Mouse (Mus musculus): Measurements from ENCODE around the gene Ankrd13a. TPM values are rescaled to one million over a fixed set of nuclear protein-coding genes. Genes with fewer than 3 reads are reported as not detected.
A peak's percentile ranks its signal among the peaks of the same experiment; 100 is the strongest.

Gene Ankrd13a
- total and polyA plus RNA-seq, 2 experiments from 2014 or later = 23.8 to 42.8 TPM

GRCm38 (mm10) chr5:114733606-114734005 lies 40.9 kb upstream of the Ankrd13a start:
- Histone ChIP-seq H3K4me1 (ENCODE audit: control insufficient read depth, insufficient read depth) (peaks cover 8% of the 10 kb centered on the region), H3K4me3 (ENCODE audit: low read depth, low read length) (no peak overlapping the region), H3K27me3 (ENCODE audit: control insufficient read depth, insufficient read depth, low read length) (no peaks in the 10 kb centered on the region), H3K4me2 (ENCODE audit: low read depth, low read length) (no peak overlapping the region), H3K9ac (replicated peaks; ENCODE audit: low read depth, low read length) (no peak overlapping the region), H3K27ac (ENCODE audit: low read depth) (no peak overlapping the region), H3K9me3 (replicated peaks; ENCODE audit: control insufficient read depth, low read length) (no peaks in the 10 kb centered on the region), H3K36me3 (replicated peaks; ENCODE audit: control insufficient read depth, insufficient read depth, low read length) (peaks cover 94% of the 10 kb centered on the region)
- DNase-seq (ENCODE audit: low spot score) = no peak
- TF ChIP-seq EP300 (IDR thresholded peaks at IDR 0.05; ENCODE audit: low read depth) = no peak
- no peak for TF ChIP-seq CTCF (IDR thresholded peaks at IDR 0.05; ENCODE audit: low read depth)
- 97% methylated on average over 15 of the region's 15 CpGs for WGBS
- ATAC-seq (ENCODE audit: insufficient read depth, low read depth) = no peak

GRCm38 (mm10) chr5:114737090-114737887 lies 37.2 kb upstream of the Ankrd13a start:
- H3K4me3 ChIP-seq (ENCODE audit: low read depth, low read length) = no peak overlapping the region
- no peak for DNase-seq (ENCODE audit: low spot score)
- peaks cover 14% of the 10 kb centered on the region for H3K4me1 ChIP-seq (ENCODE audit: control insufficient read depth, insufficient read depth)
- no peaks in the 10 kb centered on the region for H3K27me3 ChIP-seq (ENCODE audit: control insufficient read depth, insufficient read depth, low read length)
- H3K9ac ChIP-seq (replicated peaks; ENCODE audit: low read depth, low read length) = no peak overlapping the region
- TF ChIP-seq CTCF (IDR thresholded peaks at IDR 0.05; ENCODE audit: low read depth) (no peak), EP300 (IDR thresholded peaks at IDR 0.05; ENCODE audit: low read depth) (no peak)
- H3K27ac ChIP-seq (ENCODE audit: low read depth) = peak overlapping the region; percentile 16; the same call in 1 of the 2 replicates
- H3K9me3 ChIP-seq (replicated peaks; ENCODE audit: control insufficient read depth, low read length) = no peaks in the 10 kb centered on the region
- ATAC-seq (ENCODE audit: insufficient read depth, low read depth) = no peak
- H3K36me3 ChIP-seq (replicated peaks; ENCODE audit: control insufficient read depth, insufficient read depth, low read length) = peaks cover 80% of the 10 kb centered on the region
- no peak overlapping the region for H3K4me2 ChIP-seq (ENCODE audit: low read depth, low read length)
- WGBS = 63% methylated on average over 21 of the region's 21 CpGs

GRCm38 (mm10) chr5:114738707-114739241 lies 35.7 kb upstream of the Ankrd13a start:
- Histone ChIP-seq H3K4me3 (ENCODE audit: low read depth, low read length) (no peak overlapping the region), H3K4me1 (ENCODE audit: control insufficient read depth, insufficient read depth) (peaks cover 20% of the 10 kb centered on the region), H3K9ac (replicated peaks; ENCODE audit: low read depth, low read length) (no peak overlapping the region), H3K27me3 (ENCODE audit: control insufficient read depth, insufficient read depth, low read length) (no peaks in the 10 kb centered on the region), H3K4me2 (ENCODE audit: low read depth, low read length) (no peak overlapping the region), H3K27ac (ENCODE audit: low read depth) (peak overlapping the region; percentile 74), H3K9me3 (replicated peaks; ENCODE audit: control insufficient read depth, low read length) (no peaks in the 10 kb centered on the region), H3K36me3 (replicated peaks; ENCODE audit: control insufficient read depth, insufficient read depth, low read length) (peaks cover 80% of the 10 kb centered on the region)
- DNase-seq (ENCODE audit: low spot score) (peak; percentile 89), ATAC-seq (ENCODE audit: insufficient read depth, low read depth) (peak; percentile 77)
- WGBS = 61% methylated on average over 12 of the region's 12 CpGs
- TF ChIP-seq CTCF (IDR thresholded peaks at IDR 0.05; ENCODE audit: low read depth) = no peak
- TF ChIP-seq EP300 (IDR thresholded peaks at IDR 0.05; ENCODE audit: low read depth) = no peak

- Histone ChIP-seq H3K4me2 (ENCODE audit: low read depth, low read length) (no peak overlapping the region), H3K4me1 (ENCODE audit: control insufficient read depth, insufficient read depth) (peaks cover 27% of the 10 kb centered on the region), H3K27ac (ENCODE audit: low read depth) (0 out of 2 replicates have a peak overlapping the region, but pooled peaks have one; percentile 30), H3K9ac (replicated peaks; ENCODE audit: low read depth, low read length) (no peak overlapping the region), H3K36me3 (replicated peaks; ENCODE audit: control insufficient read depth, insufficient read depth, low read length) (peaks cover 84% of the 10 kb centered on the region), H3K4me3 (ENCODE audit: low read depth, low read length) (no peak overlapping the region), H3K27me3 (ENCODE audit: control insufficient read depth, insufficient read depth, low read length) (no peaks in the 10 kb centered on the region), H3K9me3 (replicated peaks; ENCODE audit: control insufficient read depth, low read length) (no peaks in the 10 kb centered on the region)
- no peak for TF ChIP-seq CTCF (IDR thresholded peaks at IDR 0.05; ENCODE audit: low read depth)
- 21% methylated on average over 4 of the region's 4 CpGs for WGBS
- no peak for ATAC-seq (ENCODE audit: insufficient read depth, low read depth)
- DNase-seq (ENCODE audit: low spot score) = no peak
Observed at GRCm38 (mm10) chr5:114740595-114740994, 33.9 kb upstream of the Ankrd13a start.

GRCm38 (mm10) chr5:114742572-114742971 lies 31.9 kb upstream of the Ankrd13a start:
- TF ChIP-seq EP300 (IDR thresholded peaks at IDR 0.05; ENCODE audit: low read depth) = no peak
- no peak for TF ChIP-seq CTCF (IDR thresholded peaks at IDR 0.05; ENCODE audit: low read depth)
- Histone ChIP-seq H3K4me3 (ENCODE audit: low read depth, low read length) (no peak overlapping the region), H3K4me2 (ENCODE audit: low read depth, low read length) (no peak overlapping the region), H3K9me3 (replicated peaks; ENCODE audit: control insufficient read depth, low read length) (no peaks in the 10 kb centered on the region), H3K27me3 (ENCODE audit: control insufficient read depth, insufficient read depth, low read length) (no peaks in the 10 kb centered on the region), H3K9ac (replicated peaks; ENCODE audit: low read depth, low read length) (no peak overlapping the region), H3K27ac (ENCODE audit: low read depth) (peak overlapping the region; percentile 52), H3K4me1 (ENCODE audit: control insufficient read depth, insufficient read depth) (peaks cover 27% of the 10 kb centered on the region), H3K36me3 (replicated peaks; ENCODE audit: control insufficient read depth, insufficient read depth, low read length) (peaks cover 81% of the 10 kb centered on the region)
- ATAC-seq (ENCODE audit: insufficient read depth, low read depth) (no peak), DNase-seq (ENCODE audit: low spot score) (no peak)
- WGBS = 84% methylated on average over 10 of the region's 10 CpGs

Data from heart, postnatal 0 days (tissue).